Mouse (Mus musculus) spleen, adult 2 months (tissue): ENCODE data around the gene Spata33. TPM values are rescaled to one million over a fixed set of nuclear protein-coding genes. Genes with fewer than 3 reads are reported as not detected.
"Not testable (repeated sequence)": the region's sequence is repeated elsewhere in the genome, so short reads cannot be mapped to it uniquely, and the experiment has no call there.

Source experiments
- DNase-seq, 2 experiments: peaks; one replicate each; pipeline versions ENCODE4 v3.0.0 to v3.0.0-alpha.2; 2012 to 2021; ENCODE audit warnings: low spot score in 2 of 2, low read depth in 1 of 2
- H3K27ac ChIP-seq: fragments of 200-500 bp; 2 replicates; pipeline ENCODE4 v1.5.1; 2012; ENCODE audit warnings: low read length, inconsistent platforms; ENCODE audit not compliant: insufficient read depth
- H3K27me3 ChIP-seq: fragments of 200-500 bp; 2 replicates; pipeline ENCODE4 v1.6.1; 2012; ENCODE audit warnings: mild to moderate bottlenecking, moderate library complexity, low read length, inconsistent platforms; ENCODE audit not compliant: control insufficient read depth, insufficient read depth
- H3K36me3 ChIP-seq: fragments of 200-500 bp; 2 replicates; pipeline ENCODE4 v1.6.1; 2012; ENCODE audit warnings: mild to moderate bottlenecking, low read length, inconsistent platforms; ENCODE audit not compliant: control insufficient read depth, insufficient read depth
- H3K4me1 ChIP-seq: fragments of 200-500 bp; 2 replicates; pipeline ENCODE4 v1.6.1; 2011; ENCODE audit warnings: inconsistent platforms; ENCODE audit not compliant: control insufficient read depth, insufficient read depth, insufficient read length
- H3K4me3 ChIP-seq: fragments of 200-500 bp; 2 replicates; pipeline ENCODE4 v1.5.1; 2011; ENCODE audit warnings: mild to moderate bottlenecking, inconsistent platforms; ENCODE audit not compliant: insufficient read depth, insufficient read length; ENCODE audit errors: extremely low read depth
- CTCF ChIP-seq: fragments of 200-500 bp; IDR thresholded peaks from 2 replicates; pipeline ENCODE4 v1.5.1; 2011; ENCODE audit warnings: mild to moderate bottlenecking, inconsistent platforms; ENCODE audit not compliant: insufficient read depth, insufficient read length, insufficient replicate concordance; ENCODE audit errors: extremely low read depth
- POLR2A ChIP-seq: fragments of 200-500 bp; IDR thresholded peaks from 2 replicates; pipeline ENCODE4 v1.6.1; 2011; ENCODE audit warnings: low read depth, low read length, inconsistent platforms
- WGBS: fragments of 180-500 bp; shearing (Covaris S2); methylation state at CpG from one replicate; pipeline ENCODE4 v1.1.7; 2018; 5-methylcytosine and 5-hydroxymethylcytosine counted together
- polyA plus RNA-seq: library from polyadenylated mRNA; depleted of rRNA; stranded (reverse); fragments of >200 nt; gene quantifications from 2 replicates; pipeline ENCODE4 v1.2.3, GENCODE M21; 2012

Spata33 gene
- polyA plus RNA-seq, 1 experiment, result 0.42 TPM

DNA sequence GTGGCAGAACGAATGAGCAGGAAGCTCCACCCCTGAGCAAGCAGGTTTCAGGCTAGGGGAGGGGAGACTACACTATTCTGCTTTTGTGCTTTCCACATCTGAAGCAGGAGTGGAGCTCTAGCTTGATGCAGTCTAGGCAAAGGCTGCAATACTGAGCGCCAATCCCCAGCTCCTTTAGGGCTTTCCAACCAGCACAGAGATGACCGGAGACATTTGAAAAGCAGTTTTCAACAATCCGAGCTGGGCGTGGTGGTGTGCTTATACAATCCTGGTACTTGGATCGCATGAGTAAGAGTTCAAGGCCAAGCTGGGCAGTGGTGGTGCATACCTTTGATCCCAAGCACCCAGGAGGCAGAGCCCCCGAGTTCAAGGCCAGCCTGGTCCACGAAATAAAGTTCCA, 20.7 kb upstream of the Spata33 start:
- Histone ChIP-seq H3K4me1 (no peaks in the 10 kb centered on the region), H3K27me3 (no peaks in the 10 kb centered on the region), H3K4me3 (no peak overlapping the region), H3K36me3 (no peaks in the 10 kb centered on the region), H3K27ac (no peak overlapping the region)
- no peak for DNase-seq
- 65% methylated on average over 8 of the region's 8 CpGs for WGBS
- no peak for TF ChIP-seq POLR2A
- TF ChIP-seq CTCF, result no peak

GRCm38 (mm10) chr8:123193771-123194170, 18.9 kb upstream of the Spata33 start:
- Histone ChIP-seq H3K4me1 (no peaks in the 10 kb centered on the region), H3K27ac (no peak overlapping the region), H3K36me3 (no peaks in the 10 kb centered on the region), H3K4me3 (no peak overlapping the region), H3K27me3 (no peaks in the 10 kb centered on the region)
- DNase-seq, result no peak
- 92% methylated on average over 9 of the region's 9 CpGs for WGBS
- no peak for TF ChIP-seq CTCF
- no peak for TF ChIP-seq POLR2A

DNA sequence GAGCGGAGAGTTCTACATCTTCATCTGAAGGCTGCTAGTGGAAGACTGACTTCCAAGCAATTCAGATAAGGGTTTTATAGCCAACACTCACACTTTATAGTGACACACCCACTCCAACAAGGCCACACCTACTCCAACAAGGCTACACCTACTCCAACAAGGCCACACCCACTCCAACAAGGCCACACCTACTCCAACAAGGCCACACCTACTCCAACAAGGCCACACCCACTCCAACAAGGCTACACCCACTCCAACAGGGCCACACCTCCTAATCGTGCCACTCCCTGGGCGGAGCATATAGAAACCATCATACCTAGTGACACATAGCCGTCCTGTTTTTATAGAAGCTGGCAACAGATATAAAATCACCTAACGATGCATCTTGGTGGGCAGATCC, 15.6 kb upstream of the Spata33 start:
- H3K27me3 ChIP-seq, H3K36me3 ChIP-seq, DNase-seq, H3K4me1 ChIP-seq, H3K27ac ChIP-seq, H3K4me3 ChIP-seq: not testable (repeated sequence)
- 69% methylated on average over 5 of the region's 5 CpGs for WGBS

- no peak for DNase-seq
- WGBS, result 72% methylated on average over 14 of the region's 14 CpGs
- Histone ChIP-seq H3K4me3 (no peak overlapping the region), H3K27ac (no peak overlapping the region), H3K27me3 (no peaks in the 10 kb centered on the region), H3K36me3 (no peaks in the 10 kb centered on the region), H3K4me1 (no peaks in the 10 kb centered on the region)
- TF ChIP-seq CTCF (no peak), POLR2A (no peak)
Measured at GRCm38 (mm10) chr8:123199864-123200263, 12.8 kb upstream of the Spata33 start.

DNA sequence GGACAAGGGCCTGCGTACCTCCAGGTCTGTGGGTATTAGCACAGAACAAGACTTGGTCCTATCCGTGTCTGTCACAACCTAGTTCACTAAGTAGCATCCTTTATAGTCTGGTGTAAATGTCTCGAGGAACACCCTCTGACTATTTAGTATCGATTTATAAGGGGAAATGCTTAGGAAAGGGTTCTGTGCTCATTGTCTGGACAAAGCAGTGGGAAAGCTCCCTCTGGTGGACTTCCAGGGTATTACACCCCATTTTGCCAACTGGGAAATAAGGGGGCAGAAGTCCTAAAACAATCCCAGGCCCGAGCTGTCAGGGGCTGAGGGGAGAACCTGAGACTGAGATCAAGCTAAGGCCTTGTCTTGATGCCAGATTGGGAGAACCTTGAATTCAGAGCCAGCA, 10.3 kb upstream of the Spata33 start:
- Histone ChIP-seq H3K36me3 (peaks cover 14% of the 10 kb centered on the region), H3K27ac (no peak overlapping the region), H3K4me1 (no peaks in the 10 kb centered on the region), H3K27me3 (no peaks in the 10 kb centered on the region), H3K4me3 (no peak overlapping the region)
- DNase-seq, result peak in 1 of 2 experiments; percentile 55
- TF ChIP-seq POLR2A (no peak), CTCF (peak; percentile 58; the same call in 1 of the 2 replicates)
- WGBS, result 20% methylated on average over 5 of the region's 5 CpGs

DNA sequence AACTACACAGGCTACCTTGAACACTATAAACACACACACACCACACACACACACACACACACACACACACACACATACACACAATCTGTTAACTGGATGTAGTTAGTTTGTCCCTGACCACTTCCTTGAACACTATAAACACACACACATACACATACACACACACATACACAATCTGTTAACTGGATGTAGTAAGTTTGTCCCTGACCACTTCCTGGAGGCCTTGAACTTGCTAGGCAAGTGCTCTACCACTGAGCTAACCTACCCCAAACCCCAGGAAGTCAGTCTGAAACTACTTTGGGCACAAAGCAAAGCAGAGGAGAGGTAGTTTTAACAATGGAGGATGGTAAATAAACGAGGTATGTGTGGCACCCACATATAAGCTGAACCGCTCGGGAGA, 9.1 kb upstream of the Spata33 start:
- no peak overlapping the region for H3K27ac ChIP-seq
- peaks cover 23% of the 10 kb centered on the region for H3K36me3 ChIP-seq
- no peak for DNase-seq
- no peaks in the 10 kb centered on the region for H3K4me1 ChIP-seq
- no peak overlapping the region for H3K4me3 ChIP-seq
- TF ChIP-seq POLR2A (no peak), CTCF (no peak)
- WGBS, result 80% methylated on average over 3 of the region's 3 CpGs
- no peaks in the 10 kb centered on the region for H3K27me3 ChIP-seq

DNA sequence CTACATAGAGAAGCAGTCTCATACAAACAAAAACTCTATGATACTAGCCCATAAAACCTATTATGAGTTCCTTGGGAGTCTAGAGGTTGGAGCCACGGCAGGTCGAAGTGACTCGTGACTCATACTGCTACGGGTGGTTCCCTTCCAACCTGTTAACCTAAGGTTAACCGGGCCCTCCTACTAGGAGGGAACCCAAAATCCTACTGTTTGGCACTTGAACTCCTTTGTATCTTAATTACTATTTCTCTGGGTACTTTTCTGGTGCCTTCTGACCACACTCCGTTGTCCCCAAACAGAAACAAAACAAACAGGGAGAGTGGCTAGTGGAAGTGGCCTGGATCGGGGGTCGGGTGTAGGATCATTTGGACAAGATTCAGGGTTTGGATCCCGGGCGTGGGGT, 756 bp upstream of the Spata33 start:
- Histone ChIP-seq H3K27ac (no peak overlapping the region), H3K36me3 (peaks cover 26% of the 10 kb centered on the region), H3K4me3 (peak overlapping the region; percentile 87), H3K27me3 (no peaks in the 10 kb centered on the region), H3K4me1 (peaks cover 8% of the 10 kb centered on the region; the same call in 1 of the 2 replicates)
- DNase-seq, result no peak
- 18% methylated on average over 10 of the region's 10 CpGs for WGBS
- TF ChIP-seq CTCF (no peak), POLR2A (no peak)
